Mouse (Mus musculus): ENCODE measurements at regions not wholly inside any gene's neighbourhood (a gene's known extent, or its start where the extent isn't known, plus 50 kb on each side); places are given as distances from the start of the nearest gene placed in this dataset.
"Not testable (repeated sequence)": the region's sequence is repeated elsewhere in the genome, so short reads cannot be mapped to it uniquely, and the experiment has no call there.

DNA sequence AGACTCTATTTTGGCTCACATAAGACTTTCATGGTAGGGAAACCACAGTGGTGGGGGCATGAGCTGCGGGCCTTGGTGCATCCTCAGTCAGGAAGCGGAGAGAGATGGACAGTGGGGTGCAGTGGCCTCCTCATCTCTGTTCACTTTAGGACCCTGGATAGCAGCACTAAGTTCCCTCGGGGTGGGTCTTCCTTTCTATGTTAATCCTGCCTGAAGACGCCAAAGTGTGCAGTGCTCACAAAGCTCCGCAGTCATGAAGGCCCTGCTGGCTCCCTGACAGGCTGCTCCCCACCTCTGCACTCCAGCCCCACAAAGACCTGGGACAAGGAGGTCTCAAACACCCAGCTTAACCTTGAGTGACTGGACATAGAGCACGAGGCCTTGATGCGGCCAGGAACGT, 56.8 kb downstream of the Sox1 start:
- Histone ChIP-seq H3K27ac (ENCODE audit: low read depth, low read length) (no peak overlapping the region), H3K27me3 (ENCODE audit: control insufficient read depth, insufficient read depth, low read length) (no peaks in the 10 kb centered on the region; the same call in 1 of the 2 replicates), H3K4me1 (ENCODE audit: control insufficient read depth, insufficient read depth, low read length) (no peaks in the 10 kb centered on the region), H3K4me3 (ENCODE audit: low read depth, low read length) (no peak overlapping the region), H3K9ac (ENCODE audit: low read length) (no peak overlapping the region), H3K4me2 (no peak overlapping the region), H3K9me3 (ENCODE audit: control insufficient read depth, low read length) (no peaks in the 10 kb centered on the region), H3K36me3 (ENCODE audit: control insufficient read depth, insufficient read depth, low read length) (no peaks in the 10 kb centered on the region)
- 61% methylated on average over 8 of the region's 8 CpGs for WGBS
- DNase-seq (ENCODE audit: low spot score, missing footprints) (no peak), ATAC-seq (ENCODE audit: low FRiP score) (no peak)

DNA sequence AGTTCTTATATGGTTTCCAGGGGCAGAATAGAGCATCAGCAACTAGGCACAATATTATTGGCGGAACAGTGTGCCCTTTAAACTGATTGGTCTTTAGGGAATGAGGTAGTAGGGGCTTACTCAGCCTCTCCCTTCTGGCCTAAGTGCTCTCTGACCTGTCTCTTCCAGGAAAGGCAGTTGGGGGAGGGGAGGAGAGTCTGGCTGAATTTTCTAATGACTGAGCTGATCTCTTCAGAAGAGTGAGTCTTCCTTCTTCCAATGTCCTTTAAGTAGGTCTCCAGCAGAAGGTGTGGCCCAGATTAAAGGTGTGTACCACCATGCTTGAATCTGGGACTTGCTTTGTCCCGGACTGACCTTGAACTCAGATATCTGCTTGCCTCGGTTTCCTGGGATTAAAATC, 60.3 kb downstream of the Sox1 start:
- H3K4me2 ChIP-seq, result not testable (repeated sequence)

DNA sequence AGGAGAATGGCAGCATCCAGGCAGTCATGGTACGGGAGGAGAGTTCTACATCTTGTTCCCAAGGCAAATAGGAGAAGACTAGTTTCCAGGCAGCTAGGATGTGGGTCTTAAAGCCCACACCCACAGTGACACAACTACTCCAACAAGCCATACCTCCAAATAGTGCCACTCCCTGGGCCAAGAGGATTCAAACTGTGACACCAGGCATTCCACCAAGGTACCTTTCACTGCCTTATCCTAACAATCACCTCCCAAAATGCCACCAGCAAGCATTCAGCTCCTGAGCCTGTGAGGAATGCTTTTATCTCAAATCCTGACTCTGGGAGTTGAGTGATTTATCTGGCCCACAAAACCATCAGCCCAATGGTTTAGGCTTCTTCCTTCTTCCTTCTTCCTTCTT, 61.2 kb downstream of the Sox1 start:
- no peak overlapping the region for H3K27ac ChIP-seq (ENCODE audit: low read depth, low read length)
- WGBS, result 88% methylated on average over 1 of the region's 1 CpGs
- no peaks in the 10 kb centered on the region for H3K27me3 ChIP-seq (ENCODE audit: control insufficient read depth, insufficient read depth, low read length)

More for the DNA sequence above, 60.3 kb downstream of the Sox1 start:
- not testable (repeated sequence) for H3K4me3 ChIP-seq (ENCODE audit: low read depth, low read length); H3K9ac ChIP-seq (ENCODE audit: low read length); ATAC-seq (ENCODE audit: low FRiP score); H3K4me1 ChIP-seq (ENCODE audit: control insufficient read depth, insufficient read depth, low read length); H3K36me3 ChIP-seq (ENCODE audit: control insufficient read depth, insufficient read depth, low read length); H3K9me3 ChIP-seq (ENCODE audit: control insufficient read depth, low read length); H3K27ac ChIP-seq (ENCODE audit: low read depth, low read length); H3K27me3 ChIP-seq (ENCODE audit: control insufficient read depth, insufficient read depth, low read length); DNase-seq (ENCODE audit: low spot score, missing footprints)
- whole genome bisulfite sequencing, result 87% methylated on average over 3 of the region's 3 CpGs

DNA sequence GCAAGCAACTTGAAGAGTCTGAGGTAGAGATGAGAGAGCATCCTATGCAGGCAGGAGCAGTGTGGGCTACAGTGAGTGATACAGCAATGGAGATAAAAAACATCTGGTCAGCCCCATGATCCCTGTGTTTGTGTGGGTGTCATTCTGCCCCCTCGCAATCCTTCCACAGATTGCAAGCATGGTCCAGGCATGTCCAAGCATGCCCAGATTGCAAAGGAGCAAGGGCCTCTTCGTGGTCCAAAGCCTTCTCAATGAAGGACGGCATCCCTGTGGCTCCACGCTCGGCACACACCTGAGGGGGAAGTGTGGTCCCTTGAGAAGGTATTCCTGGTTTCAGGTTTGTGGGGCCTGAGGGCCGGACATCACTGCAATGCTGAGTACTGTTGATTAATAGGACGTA, 61.9 kb downstream of the Sox1 start:
- H3K9me3 ChIP-seq (ENCODE audit: control insufficient read depth, low read length), result no peaks in the 10 kb centered on the region
- no peak overlapping the region for H3K27ac ChIP-seq (ENCODE audit: low read depth, low read length)
- no peak overlapping the region for H3K4me2 ChIP-seq
- DNase-seq (ENCODE audit: low spot score, missing footprints) (no peak), ATAC-seq (ENCODE audit: low FRiP score) (no peak)
- H3K4me1 ChIP-seq (ENCODE audit: control insufficient read depth, insufficient read depth, low read length), result peaks cover 3% of the 10 kb centered on the region; the same call in 1 of the 2 replicates
- 80% methylated on average over 7 of the region's 7 CpGs for WGBS
- H3K9ac ChIP-seq (ENCODE audit: low read length), result no peak overlapping the region
- H3K27me3 ChIP-seq (ENCODE audit: control insufficient read depth, insufficient read depth, low read length), result no peaks in the 10 kb centered on the region
- no peaks in the 10 kb centered on the region for H3K36me3 ChIP-seq (ENCODE audit: control insufficient read depth, insufficient read depth, low read length)
- H3K4me3 ChIP-seq (ENCODE audit: low read depth, low read length), result no peak overlapping the region

More for the DNA sequence above, 61.2 kb downstream of the Sox1 start:
- no peaks in the 10 kb centered on the region for H3K36me3 ChIP-seq (ENCODE audit: control insufficient read depth, insufficient read depth, low read length)
- no peak overlapping the region for H3K9ac ChIP-seq (ENCODE audit: low read length)
- ATAC-seq (ENCODE audit: low FRiP score) (no peak), DNase-seq (ENCODE audit: low spot score, missing footprints) (no peak)
- H3K4me2 ChIP-seq, result no peak overlapping the region
- no peak overlapping the region for H3K4me3 ChIP-seq (ENCODE audit: low read depth, low read length)
- no peaks in the 10 kb centered on the region for H3K9me3 ChIP-seq (ENCODE audit: control insufficient read depth, low read length)
- no peaks in the 10 kb centered on the region for H3K4me1 ChIP-seq (ENCODE audit: control insufficient read depth, insufficient read depth, low read length)

DNA sequence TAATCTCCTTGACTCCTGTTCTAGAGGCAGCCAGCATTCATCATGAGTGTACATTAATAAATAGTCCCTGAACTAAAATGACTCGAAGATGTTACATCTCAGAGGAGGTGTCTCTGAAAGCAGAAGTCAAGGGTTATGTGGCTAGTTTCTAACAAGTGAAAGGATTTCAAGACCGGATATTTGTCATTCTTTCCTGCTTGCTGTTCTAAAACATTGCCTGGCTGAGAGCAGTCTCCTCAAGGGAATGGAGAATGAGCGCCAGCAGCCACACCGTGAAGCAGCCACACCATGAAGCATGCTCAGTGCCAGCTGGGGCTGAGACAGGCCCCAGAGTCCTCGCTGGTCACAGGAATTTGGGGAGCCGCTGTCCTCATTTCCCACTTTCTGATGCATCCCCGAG, 71.8 kb downstream of the Sox1 start:
- DNase-seq (ENCODE audit: low spot score, missing footprints) (no peak), ATAC-seq (ENCODE audit: low FRiP score) (no peak)
- H3K27me3 ChIP-seq (ENCODE audit: control insufficient read depth, insufficient read depth, low read length), result no peaks in the 10 kb centered on the region
- no peak overlapping the region for H3K27ac ChIP-seq (ENCODE audit: low read depth, low read length)
- WGBS, result 84% methylated on average over 7 of the region's 7 CpGs
- H3K4me3 ChIP-seq (ENCODE audit: low read depth, low read length), result no peak overlapping the region
- no peak overlapping the region for H3K4me2 ChIP-seq
- H3K4me1 ChIP-seq (ENCODE audit: control insufficient read depth, insufficient read depth, low read length), result peaks cover 3% of the 10 kb centered on the region; the same call in 1 of the 2 replicates
- no peaks in the 10 kb centered on the region for H3K9me3 ChIP-seq (ENCODE audit: control insufficient read depth, low read length)
- no peaks in the 10 kb centered on the region for H3K36me3 ChIP-seq (ENCODE audit: control insufficient read depth, insufficient read depth, low read length)
- no peak overlapping the region for H3K9ac ChIP-seq (ENCODE audit: low read length)

DNA sequence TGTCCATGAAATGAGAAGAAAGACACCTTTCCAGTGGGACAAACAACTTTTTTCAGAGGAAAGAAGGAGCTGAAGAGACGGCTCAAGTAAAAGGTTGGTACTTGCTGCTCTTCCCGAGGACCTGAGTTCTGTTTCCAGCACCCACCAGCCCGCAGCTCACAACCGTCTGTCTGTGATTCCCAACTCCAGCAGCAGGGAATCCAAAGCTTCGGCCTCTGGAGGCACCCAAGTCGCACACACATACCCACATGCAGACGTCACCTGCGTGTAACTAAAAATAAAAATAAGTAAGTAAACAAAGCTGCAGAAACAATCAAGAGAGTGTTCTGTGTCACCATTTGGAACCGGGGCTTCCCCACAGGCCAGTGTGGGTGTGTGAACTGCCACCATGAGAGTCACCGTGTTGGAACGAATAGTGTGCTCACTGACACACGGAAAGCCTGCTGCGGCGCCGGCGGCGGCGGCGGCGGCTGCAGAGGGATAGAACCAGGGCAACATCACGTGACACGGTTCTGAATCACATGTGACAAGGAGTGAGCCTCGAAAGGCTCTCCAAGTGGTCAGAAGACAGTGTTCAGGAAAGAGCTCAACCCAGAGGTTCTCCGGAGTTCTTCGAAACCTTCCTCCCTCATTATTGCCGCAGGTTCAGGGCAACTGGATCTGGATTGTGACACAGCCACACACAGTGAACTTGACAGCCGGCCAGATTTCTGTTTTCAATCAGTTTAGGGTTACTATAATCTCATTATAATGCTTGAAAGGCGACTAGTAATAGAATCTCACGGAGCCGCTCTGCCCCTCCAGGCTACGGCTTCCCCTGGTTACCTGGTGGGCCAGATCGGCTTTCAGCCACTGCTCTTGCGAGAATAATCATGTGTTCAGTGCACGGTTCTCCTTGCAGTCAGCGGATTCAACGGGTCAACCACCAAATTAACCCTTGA, 72.6 kb downstream of the Sox1 start:
- Histone ChIP-seq H3K9me3 (ENCODE audit: control insufficient read depth, low read length) (no peaks in the 10 kb centered on the region), H3K4me3 (ENCODE audit: low read depth, low read length) (no peak overlapping the region), H3K4me2 (no peak overlapping the region), H3K27me3 (ENCODE audit: control insufficient read depth, insufficient read depth, low read length) (no peaks in the 10 kb centered on the region), H3K9ac (ENCODE audit: low read length) (no peak overlapping the region), H3K4me1 (ENCODE audit: control insufficient read depth, insufficient read depth, low read length) (0 out of 2 replicates have a peak, but pooled peaks cover 3% of the 10 kb centered on the region), H3K27ac (ENCODE audit: low read depth, low read length) (no peak overlapping the region), H3K36me3 (ENCODE audit: control insufficient read depth, insufficient read depth, low read length) (no peaks in the 10 kb centered on the region)
- 70% methylated on average over 36 of the region's 36 CpGs for WGBS
- DNase-seq (ENCODE audit: low spot score, missing footprints) (no peak), ATAC-seq (ENCODE audit: low FRiP score) (0 out of 2 replicates have a peak, but pooled peaks have one; percentile 16)

DNA sequence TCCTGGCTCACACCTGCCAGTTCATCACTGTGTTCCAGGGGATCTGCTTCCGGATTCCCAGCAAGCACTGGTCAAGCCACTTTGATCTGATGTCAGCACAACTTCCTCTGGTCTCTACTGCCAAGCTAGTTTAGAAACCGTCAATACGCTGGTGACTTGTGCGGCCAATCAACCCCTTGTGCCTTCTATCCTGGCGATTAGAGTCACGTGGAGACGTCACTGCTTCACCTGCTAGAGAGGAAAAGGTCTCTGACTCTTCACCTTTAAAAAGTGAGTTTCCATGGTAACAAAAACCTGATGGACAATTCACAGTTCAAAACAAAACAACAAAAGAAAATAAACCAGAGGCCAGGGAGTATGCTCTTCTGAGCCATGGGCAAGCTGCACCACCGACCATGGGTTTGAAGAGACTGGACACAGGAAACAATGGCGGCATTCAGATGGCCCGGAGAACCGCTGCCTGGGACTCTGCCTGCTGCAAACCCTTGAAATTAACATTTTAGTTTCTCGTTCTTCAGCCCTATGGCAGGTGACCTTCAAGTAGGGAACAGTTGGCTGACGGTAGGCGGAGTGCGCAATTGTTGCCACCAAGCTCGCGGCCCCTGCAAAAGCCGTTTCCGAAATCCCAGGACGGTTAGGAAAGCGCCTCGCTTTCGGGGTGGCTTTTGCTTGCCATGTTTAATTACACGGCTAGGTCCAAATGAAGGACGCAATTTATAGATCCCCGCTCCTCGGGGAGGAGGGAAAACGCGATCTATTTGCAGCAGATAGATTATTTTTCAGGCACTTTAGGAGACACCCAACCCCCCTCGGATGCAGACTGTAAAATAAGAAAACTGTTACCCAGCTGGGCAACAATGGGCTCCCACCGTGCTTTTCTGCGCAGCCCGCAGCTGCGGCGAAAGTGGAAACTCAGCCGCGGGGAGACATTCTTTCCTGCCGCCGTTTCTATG, 82.6 kb downstream of the Sox1 start:
- H3K27me3 ChIP-seq (ENCODE audit: control insufficient read depth, insufficient read depth, low read length), result peaks cover 3% of the 10 kb centered on the region; the same call in 1 of the 2 replicates

DNA sequence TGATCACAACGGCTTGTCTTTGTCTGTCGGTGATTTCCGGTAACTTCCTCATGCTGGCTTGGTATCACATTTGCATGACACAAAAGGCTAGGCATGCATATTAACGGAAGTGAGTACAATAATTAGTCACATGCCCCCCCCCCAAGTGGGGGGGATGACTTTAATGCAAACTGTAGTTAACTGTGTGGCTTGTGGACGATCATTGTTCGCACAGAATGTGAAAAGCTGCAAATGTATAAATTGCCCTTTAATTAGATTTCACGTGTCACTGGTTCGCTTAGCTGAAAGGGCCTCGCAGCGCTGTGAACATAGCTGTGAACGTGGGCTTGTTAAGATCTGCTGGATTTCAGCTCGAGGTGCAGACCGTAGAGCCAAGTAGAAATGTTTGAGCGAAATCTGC, 86.8 kb downstream of the Sox1 start:
- Histone ChIP-seq H3K27me3 (ENCODE audit: control insufficient read depth, insufficient read depth, low read length) (peaks cover 4% of the 10 kb centered on the region; the same call in 1 of the 2 replicates), H3K27ac (ENCODE audit: low read depth, low read length) (no peak overlapping the region), H3K4me1 (ENCODE audit: control insufficient read depth, insufficient read depth, low read length) (peaks cover 35% of the 10 kb centered on the region), H3K4me3 (ENCODE audit: low read depth, low read length) (no peak overlapping the region), H3K36me3 (ENCODE audit: control insufficient read depth, insufficient read depth, low read length) (no peaks in the 10 kb centered on the region), H3K4me2 (no peak overlapping the region), H3K9ac (ENCODE audit: low read length) (no peak overlapping the region), H3K9me3 (ENCODE audit: control insufficient read depth, low read length) (no peaks in the 10 kb centered on the region)
- 45% methylated on average over 14 of the region's 14 CpGs for WGBS
- DNase-seq (ENCODE audit: low spot score, missing footprints) (no peak), ATAC-seq (ENCODE audit: low FRiP score) (no peak)

More for the DNA sequence above, 82.6 kb downstream of the Sox1 start:
- Histone ChIP-seq H3K27ac (ENCODE audit: low read depth, low read length) (peak overlapping the region; percentile 63), H3K4me3 (ENCODE audit: low read depth, low read length) (peak overlapping the region; percentile 25), H3K9ac (ENCODE audit: low read length) (peak overlapping the region; percentile 53), H3K4me1 (ENCODE audit: control insufficient read depth, insufficient read depth, low read length) (peaks cover 27% of the 10 kb centered on the region), H3K9me3 (ENCODE audit: control insufficient read depth, low read length) (no peaks in the 10 kb centered on the region), H3K36me3 (ENCODE audit: control insufficient read depth, insufficient read depth, low read length) (no peaks in the 10 kb centered on the region), H3K4me2 (peak overlapping the region; percentile 57)
- ATAC-seq (ENCODE audit: low FRiP score), result peak; percentile 79
- WGBS, result 5% methylated on average over 39 of the region's 39 CpGs
- DNase-seq (ENCODE audit: low spot score, missing footprints), result peak; percentile 97

Data from midbrain, embryonic 11.5 days (tissue).